Mouse (Mus musculus) telencephalon, adult 2 months (tissue): ENCODE results near the gene Zfp184.
A peak's percentile ranks its signal among the peaks of the same experiment; 100 is the strongest.

Experiments used
- DNase-seq: peaks from one replicate; pipeline ENCODE4 v3.0.0-alpha.2; 2011; ENCODE audit warnings: low read depth, low spot score

Zfp184 gene

DNA sequence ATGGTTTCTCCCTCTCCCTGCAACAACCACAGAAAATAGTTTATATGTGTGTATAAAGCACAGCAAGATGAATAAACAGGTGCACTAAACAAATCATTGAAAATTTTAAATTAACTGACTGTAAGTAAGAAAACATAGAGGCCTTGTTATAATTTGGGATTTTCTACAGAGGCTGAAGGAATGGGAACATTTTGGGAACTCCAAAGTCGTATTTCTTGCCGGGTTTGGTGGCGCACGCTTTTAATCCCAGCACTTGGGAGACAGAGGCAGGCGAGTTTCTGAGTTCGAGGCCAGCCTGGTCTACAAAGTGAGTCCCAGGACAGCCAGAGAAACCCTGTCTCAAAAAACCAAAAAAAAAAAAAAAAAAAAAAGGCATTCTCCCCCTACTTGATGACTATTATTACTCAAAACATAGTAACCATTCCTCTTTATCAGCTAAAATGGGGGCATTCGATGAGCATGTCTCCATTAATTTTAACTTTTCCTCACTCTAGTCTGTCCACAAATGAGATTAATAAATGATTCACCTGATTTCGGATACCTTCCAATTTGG, 24.1 kb upstream of the Zfp184 start:
- no peak for DNase-seq

DNA sequence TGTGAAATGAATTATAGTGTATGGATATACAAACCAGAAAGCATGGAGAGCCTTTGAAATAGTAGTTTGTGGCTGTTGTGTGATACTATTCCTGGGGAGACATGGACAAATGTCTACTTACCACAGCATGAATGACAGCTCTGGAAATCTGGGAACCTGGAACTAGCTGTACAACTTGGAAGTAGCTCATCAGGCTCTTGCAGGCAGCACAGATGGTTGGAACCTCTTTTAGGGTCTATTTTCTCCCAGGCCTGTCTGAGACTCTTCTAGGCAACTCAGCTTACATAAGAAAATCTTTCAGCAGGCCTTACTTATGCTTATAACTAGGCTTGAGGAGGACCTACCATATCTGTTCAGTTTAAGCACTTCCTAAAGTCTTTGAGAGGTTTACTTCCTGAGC, 21.5 kb upstream of the Zfp184 start:
- peak; percentile 52 for DNase-seq

DNA sequence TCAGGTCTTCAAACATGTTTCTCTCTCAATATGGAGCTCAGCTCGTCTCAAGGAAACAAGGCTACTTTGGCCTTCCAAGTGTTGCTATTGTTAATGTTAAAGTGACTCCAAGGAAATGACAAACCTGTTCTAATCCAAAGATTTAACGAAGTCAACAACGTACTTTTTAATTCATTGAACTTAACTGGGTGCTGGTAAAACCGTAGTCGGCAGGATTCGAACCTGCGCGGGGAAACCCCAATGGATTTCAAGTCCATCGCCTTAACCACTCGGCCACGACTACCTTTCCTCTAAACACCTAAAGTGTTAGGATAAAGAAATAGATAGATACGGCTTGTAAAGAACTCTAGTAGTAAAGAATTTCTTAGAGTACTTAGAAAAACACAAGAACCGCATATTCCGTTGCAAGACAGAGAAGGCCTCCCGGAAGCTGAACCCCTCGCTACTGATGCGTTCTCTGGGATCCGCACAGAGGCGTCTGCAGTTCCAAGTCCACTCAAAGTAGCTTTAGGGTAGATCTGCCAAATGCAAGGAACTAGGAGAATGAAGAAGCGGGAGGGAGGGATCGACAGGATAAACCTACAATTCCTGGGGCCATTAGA, 20.1 kb upstream of the Zfp184 start:
- no peak for DNase-seq

DNA sequence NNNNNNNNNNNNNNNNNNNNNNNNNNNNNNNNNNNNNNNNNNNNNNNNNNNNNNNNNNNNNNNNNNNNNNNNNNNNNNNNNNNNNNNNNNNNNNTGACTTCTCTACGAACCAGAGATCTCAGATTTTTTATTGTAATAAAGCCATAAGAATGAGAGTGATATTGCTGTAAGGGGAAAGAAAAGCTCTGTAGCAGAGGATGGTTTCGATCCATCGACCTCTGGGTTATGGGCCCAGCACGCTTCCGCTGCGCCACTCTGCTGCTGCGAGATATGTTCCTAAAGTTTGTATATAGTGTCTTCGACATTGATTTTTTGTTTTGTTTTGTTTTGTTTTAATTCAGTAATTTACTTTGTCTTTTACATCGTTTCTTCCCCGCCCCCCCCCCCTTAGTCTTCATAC, 13.9 kb upstream of the Zfp184 start:
- no peak for DNase-seq

DNA sequence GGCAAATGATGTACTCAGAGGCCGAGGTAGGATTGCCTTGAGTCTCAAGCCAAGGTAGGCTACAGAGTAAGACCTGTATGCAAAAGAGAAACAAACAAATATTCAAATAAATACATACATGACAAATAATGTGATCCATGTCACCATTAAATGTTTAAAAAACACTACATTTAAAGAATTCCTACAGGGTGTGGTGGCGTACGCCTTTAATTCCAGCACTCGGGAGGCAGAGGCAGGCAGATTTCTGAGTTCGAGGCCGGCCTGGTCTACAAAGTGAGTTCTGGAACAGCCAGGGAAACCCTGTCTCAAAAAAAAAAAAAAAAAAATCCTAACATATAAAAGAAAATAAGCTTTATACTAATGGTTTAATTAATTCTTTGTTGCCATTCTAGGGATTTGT, 13.2 kb upstream of the Zfp184 start:
- DNase-seq: no peak

DNA sequence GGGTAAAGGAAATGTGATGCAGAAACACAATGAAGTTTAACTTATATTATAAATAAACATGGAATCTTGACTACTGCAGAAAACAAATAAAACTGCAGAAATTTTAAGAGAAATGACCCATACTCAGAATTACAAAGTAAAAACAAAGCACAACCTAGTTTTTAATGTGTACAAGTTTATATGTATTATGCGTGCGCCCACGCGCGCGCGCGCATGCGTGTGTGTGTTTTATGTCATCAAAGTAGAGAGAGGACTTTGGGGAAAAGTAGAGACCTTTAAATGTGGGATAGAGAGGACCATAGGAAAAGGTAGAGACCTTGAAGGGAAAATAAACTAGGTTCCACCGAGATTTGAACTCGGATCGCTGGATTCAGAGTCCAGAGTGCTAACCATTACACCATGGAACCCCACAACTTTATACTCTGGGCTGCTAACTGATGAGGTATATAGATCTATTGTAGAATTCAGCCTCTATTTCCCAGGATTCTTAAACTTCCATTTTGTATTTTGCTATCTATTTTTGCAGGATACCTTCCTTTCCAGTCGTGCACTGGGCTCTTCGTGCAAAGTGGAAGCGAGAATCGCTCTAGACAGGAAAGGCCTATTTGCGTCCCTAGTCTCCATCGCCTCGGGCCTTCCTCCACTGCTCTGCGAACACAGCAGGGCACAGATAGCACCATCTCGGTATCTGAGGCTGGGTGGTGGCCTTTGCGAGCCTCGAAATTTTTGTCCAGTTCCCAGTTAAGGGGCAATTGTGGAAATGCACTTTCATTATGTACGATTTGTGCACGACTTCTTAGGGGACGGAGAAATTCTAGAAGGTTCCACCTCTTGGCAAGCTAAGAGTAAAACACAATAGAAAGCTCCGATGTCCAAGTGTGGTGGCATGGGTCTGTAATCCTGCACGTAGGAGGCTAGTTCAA, 11.0 kb upstream of the Zfp184 start:
- no peak for DNase-seq

DNA sequence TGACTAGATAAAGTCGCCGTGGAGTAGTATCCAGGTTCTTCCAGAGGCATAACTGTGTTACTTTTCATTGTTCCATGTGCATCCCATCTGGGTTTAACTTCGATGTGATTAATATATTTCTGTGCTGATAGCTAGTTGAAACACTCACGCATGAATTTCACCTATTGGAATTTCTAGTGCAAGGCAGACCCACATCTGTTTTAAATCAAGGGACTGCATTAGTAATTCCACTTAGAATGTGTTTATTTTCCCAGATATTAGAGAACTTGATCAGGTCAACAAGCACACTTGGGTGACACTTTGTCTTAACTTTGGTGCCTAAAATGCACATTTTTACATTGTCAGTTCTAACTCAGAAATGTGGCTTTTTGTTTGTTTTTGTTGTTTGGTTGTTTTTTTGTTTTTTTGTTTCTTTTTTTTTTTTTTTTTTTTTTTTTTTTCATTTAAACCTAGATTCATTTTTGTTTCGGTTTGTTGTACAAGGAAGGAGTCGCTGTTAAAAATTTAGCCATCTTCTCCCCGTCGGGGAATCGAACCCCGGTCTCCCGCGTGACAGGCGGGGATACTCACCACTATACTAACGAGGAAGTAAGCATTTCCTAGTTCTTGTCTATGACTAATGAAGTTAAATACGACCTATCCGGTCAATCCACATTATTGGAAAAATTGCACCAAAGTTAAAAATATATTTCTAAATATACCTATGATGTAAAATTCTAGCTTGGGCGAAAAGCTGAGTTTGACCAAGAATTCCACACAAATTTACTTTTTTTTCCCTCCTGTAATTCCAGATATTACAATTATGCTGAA, 9.7 kb upstream of the Zfp184 start:
- DNase-seq: no peak

DNA sequence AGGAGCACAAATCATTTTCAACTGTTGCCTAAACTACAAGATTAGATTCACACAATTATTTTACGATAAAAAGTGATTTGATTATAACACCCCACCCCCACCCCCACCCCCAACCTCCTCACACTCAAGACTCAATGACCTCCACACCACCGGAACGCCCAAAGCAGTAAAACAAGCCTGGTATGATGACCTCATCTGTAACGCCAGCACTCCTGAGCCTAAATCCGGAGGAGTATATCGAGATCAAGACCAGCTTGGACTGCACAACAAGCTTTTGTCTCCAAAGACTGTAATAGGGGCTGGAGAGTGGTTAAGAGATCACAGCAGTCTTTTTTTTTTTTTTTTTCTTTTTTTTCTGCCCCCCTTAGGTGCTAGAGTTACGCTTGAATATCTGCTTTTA, 9.1 kb upstream of the Zfp184 start:
- DNase-seq: no peak

DNA sequence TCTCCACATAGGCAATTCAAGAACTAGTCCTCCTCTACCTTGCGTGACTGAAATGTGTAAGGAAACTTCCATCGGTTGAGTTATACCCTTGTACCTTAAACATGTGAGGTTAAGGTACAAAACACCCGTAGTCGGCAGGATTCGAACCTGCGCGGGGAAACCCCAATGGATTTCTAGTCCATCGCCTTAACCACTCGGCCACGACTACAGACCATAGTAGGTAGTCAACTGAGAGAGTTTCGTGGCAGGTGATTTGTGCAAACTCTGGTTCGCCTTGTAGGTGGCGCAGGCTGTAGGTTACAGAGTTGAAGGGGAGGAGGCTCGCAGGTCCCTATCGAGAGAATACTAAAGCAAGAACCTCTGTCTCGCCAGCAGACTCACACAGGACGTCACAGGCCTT, 7.9 kb upstream of the Zfp184 start:
- no peak for DNase-seq

DNA sequence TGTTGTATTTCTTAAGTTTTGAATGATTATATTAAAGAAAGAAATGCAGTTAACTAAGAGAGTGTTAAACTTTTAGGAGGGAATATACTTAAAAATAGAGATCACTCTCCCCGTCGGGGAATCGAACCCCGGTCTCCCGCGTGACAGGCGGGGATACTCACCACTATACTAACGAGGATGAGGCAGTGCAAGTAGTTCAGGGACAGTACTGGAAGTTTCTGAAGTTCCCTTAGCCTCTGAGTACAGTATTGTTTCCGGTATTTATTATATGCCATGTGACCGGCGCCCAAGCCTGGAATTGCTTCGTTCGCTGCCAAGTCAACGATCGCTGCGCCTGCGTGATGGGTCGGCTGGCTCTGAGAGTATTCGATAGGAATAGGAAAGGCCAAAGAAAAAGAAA, 4.7 kb upstream of the Zfp184 start:
- DNase-seq: peak; percentile 73

DNA sequence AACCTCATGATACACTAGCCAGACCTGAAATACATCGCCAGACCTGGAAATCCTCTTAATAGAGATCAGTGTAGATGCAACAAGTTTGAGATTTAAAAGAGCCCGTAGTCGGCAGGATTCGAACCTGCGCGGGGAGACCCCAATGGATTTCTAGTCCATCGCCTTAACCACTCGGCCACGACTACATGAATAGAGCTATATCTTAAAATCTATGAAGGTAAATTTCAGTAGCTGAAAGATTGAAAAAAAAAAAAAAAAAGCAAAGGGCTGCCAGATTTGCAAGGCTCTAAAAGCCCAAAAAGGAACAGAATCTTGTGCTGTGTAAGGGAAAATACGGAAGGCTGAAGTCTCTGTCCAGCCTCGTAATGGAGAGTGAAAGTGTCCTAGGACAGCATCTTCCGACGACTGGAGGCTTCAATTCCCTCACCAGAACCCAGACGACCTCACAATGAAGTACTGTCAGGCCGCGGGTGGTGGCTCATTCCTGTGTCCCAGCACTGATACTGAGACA, 4.0 kb upstream of the Zfp184 start:
- peak; percentile 54 for DNase-seq

DNA sequence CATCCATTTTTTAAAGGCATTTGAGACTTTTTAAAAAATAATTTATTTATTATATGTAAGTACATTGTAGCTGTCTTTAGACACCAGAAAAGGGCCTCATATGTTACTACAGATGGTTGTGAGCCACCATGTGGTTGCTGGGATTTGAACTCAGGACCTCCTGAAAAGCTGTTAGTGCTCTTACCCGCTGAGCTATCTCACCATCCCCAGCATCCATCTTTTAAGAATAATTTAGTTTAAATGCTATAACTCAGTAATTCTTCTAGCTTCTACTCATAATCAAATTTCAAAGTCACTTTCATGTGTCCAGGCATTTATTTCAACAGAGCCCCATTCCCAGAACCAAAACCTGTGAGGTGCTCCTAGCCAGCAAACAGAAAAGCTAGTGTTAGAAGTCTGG, 1.2 kb upstream of the Zfp184 start:
- no peak for DNase-seq

DNA sequence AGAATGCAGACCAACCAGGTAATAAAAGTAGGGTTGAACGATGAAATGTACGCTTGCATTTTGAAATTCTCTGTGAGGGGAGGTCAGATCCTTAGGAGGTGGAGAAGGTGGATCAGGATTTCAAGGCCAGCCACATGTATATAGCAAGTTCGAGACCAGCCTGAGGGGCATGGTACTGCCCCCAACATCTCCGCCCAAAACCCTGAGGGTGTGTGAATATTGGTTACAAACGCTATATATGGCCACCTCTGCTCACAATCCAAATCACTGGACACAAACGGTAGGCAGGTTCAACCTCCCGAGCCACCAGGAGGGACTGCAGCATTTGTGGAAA, 335 bp upstream of the Zfp184 start:
- DNase-seq: no peak

DNA sequence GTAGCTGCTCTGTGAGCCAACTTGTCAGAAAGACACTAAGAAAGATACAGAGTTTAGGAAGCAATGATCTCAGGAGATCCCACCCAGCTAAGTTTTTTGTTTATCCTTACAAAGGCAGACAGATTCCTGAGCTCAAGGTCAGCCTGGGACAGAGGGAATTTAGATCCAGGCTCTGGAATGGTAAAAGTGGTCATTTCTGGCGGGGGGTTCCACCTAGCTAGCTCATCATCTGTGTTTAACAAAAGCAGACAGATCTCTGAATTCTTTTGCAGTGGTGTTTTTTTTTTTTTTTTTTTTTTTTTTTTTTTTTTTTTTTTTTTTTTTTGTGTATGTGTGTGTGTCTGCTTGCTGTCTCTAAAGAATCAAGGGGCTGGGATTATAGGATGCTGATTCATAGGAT, 24.4 kb downstream of the Zfp184 start:
- DNase-seq: no peak

DNA sequence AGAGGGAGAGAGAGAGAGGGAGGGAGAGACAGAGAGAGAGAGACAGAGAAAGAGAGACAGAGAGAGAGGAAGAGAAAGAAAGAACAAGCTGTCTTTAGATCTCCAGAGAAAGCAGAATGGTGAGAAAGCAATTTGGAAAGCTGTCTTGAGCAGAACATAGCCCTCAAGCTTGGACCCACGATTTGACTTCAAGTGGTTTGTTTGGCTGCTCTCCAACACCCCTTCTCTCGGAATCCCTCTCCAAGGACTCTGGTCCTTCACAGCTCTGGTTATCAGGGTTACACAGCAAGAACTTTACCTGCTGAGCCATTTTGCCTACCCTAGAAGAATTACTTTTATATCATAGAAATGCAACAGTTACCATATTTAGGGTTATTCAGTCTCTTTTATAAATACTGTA, 24.9 kb downstream of the Zfp184 start:
- no peak for DNase-seq

DNA sequence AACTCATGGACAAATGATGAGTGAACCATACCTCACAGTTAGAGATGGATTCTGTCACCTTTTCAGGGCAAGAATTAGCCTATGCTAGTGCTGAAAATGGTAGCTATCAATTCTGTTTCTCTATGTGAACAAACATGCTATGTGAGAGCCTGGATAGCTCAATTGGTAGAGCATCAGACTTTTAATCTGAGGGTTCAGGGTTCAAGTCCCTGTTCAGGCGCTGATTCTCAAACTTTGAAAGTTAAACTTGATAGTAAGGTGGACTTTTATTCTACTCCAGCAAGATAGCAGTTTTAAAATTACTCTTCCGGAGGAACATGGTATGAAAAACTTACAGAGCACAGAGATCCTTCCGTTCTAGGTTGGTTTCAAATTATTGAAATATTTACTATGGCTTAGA, 26.7 kb downstream of the Zfp184 start:
- no peak for DNase-seq

DNA sequence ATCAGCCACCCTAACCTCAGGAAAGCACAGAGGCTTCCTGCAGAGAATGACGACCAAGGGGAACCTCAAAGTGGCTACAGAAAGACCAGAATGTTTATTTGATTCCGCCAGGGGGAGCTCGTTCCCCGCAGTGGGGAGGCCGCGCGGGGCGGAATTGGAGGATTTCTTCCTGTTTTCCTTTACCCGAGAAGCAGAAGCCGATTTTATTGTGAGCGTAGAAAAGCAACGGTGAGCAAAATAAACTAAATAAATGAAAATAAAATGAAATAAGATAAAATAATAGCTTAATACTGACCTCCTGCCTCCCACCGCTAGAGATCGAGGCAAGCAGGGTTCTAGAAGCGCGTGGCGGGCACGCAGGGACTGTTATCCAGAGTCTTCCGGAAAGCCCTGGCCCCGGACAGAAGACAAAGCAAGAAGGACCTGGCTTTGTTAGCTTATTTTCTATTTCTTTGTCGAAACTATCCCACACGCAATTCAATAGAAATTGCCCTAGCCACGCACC, 29.4 kb downstream of the Zfp184 start:
- DNase-seq: peak; percentile 83

DNA sequence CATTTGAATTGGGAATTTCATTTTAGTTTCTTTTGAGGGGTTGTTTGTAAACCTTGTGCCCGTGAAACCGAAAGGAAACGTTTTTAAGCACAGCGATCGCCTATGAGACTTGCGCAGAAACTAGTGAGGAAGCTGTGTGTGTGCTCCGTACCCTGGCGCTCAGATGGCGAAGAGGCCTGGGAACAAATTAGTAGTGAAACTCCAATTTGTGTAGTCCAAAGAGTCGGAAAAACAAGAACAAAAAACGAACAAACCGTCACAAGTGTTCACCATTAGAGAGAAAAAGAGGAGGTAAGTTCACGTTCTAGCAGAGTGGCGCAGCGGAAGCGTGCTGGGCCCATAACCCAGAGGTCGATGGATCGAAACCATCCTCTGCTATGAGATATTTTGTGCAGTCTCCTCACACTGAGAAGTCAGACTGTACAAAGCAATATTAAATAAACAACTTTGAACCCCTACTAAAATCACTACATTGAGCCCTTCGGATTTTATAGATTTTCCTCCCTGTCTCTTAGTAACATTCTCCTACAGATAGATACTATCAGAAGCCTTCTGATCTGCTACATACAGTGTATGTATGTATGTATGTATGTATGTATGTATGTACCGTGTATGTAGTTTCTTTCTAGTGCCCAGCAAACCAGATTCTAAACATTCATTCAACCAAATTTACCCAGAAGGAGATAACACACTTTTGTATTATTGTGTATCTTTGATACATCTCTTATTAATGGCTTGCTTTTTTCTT, 30.0 kb downstream of the Zfp184 start:
- peak; percentile 72 for DNase-seq

DNA sequence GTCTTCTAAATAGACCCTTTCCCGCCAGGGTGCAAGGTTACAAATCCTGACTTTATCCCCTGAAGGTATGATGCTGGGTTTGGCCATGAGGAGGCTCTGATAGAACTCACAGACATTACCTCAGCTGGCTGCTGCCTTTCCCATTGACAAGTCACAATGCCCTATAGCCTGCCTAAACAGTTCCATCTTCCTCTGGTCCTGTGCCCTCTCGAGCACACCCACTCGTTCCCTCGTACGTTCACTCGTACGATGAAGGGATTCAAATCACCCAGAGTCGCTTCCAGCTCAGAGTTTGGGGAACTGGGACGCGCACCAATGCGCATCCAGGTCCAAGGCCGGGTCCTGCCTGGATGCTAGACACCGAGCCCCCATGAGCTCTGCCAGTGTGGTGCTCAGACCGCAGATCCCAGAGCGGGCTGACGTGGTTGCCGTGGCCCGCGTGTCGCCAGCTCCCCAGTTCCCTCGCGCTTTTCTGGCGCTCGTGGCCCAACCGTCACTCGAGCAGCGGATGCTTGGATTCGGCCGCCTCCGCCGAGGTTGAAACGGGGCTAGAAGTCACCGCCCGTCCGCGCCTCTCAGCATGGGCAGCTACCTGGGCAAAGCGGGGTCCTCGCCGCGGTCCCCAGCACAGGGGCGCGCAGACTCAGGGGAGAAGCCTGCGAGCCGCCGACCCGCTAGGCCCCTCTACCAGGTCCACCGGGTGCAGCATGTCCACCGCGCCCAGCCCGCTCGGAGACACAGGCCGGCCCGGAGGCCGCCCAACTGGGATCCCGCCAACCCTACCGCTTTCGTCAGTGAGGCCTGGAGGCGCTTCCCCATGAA, 36.3 kb downstream of the Zfp184 start, which contains the start of gene Pom121l2:
Gene Pom121l2, plus strand, starts transcription at position 214 of the 822 bp plus-strand sequence.
- DNase-seq: no peak

DNA sequence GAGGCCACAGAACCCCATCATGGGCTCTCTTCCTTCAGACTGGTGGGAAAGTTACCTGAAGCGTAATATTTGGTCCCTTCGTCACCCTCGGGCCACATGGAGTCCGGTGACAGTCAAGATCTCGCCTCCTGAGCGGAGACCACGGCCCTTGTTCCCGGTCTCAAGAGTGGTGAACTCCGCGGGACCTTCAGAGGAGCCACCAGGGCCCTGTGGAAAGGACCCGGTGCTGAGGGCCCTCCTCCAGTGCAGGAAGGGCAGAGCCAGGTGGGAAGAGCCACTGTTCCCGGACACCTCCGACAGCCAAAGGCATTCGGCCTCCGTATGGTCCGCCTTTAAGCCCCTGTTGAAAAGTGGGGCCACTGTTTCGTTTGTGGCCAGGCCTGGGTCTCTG, 36.9 kb downstream of the Zfp184 start:
- no peak for DNase-seq
